Mouse (Mus musculus) olfactory bulb, adult 2 months (tissue): ENCODE measurements around the gene Olfr639.

Experiments used
- CTCF ChIP-seq: fragments of 200-500 bp; IDR thresholded peaks from 2 replicates; pipeline ENCODE4 v1.5.1; 2012; ENCODE audit warnings: low read depth, mild to moderate bottlenecking, low read length, moderate library complexity; ENCODE audit not compliant: insufficient read depth
- POLR2A ChIP-seq: fragments of 200-500 bp; IDR thresholded peaks from 2 replicates; pipeline ENCODE4 v1.6.1; 2012; ENCODE audit warnings: mild to moderate bottlenecking, low read depth, low read length, moderate library complexity; ENCODE audit not compliant: insufficient read depth

DNA sequence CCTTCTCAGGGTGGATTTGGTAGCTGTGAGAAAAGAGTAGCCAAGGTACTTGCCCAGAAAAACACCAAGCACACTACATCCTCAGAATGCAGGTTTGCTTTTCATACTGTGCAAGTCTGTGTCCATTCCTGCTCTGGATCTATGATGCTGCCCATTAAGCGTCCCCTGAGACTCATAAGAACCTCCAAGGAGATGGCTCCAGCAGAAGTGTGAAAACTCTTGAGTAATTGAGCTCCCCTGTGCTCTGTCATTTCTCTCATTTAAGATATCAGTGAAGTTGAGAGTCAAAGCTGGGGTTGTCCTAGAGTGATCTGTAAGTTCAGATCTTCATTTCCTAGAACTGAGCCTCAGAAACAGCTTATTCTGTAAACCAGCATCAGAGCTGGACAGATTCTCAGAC, 35.5 kb upstream of the Olfr639 start, which contains the start of gene Olfr642:
- no peak for TF ChIP-seq CTCF
- no peak for TF ChIP-seq POLR2A
